Mouse (Mus musculus): Measurements from ENCODE around the gene Gm9887. TPM values are rescaled to one million over a fixed set of nuclear protein-coding genes. Genes with fewer than 3 reads are reported as not detected.
"Not testable (repeated sequence)": the region's sequence is repeated elsewhere in the genome, so short reads cannot be mapped to it uniquely, and the experiment has no call there.

The Gm9887 gene
- polyA plus RNA-seq, 1 experiment from 2014 or later, result 0.80 TPM

GRCm38 (mm10) chr12:69365757-69366156, 6.5 kb downstream of the Gm9887 start:
- ATAC-seq, result no peak
- Histone ChIP-seq H3K9ac (no peak overlapping the region), H3K9me3 (replicated peaks) (no peaks in the 10 kb centered on the region), H3K36me3 (ENCODE audit: poor library complexity, severe bottlenecking) (no peaks in the 10 kb centered on the region), H3K27me3 (no peaks in the 10 kb centered on the region), H3K4me3 (no peak overlapping the region), H3K27ac (no peak overlapping the region), H3K4me1 (peaks cover 11% of the 10 kb centered on the region), H3K4me2 (no peak overlapping the region)
- WGBS, result 84% methylated on average over 7 of the region's 7 CpGs

- H3K36me3 ChIP-seq (ENCODE audit: poor library complexity, severe bottlenecking), result no peaks in the 10 kb centered on the region
- peaks cover 11% of the 10 kb centered on the region for H3K4me1 ChIP-seq
- no peaks in the 10 kb centered on the region for H3K9me3 ChIP-seq (replicated peaks)
- H3K4me3 ChIP-seq, result peak overlapping the region; percentile 47
- H3K27me3 ChIP-seq, result no peaks in the 10 kb centered on the region
- H3K9ac ChIP-seq, result peak overlapping the region; percentile 54
- no peak; the same call in 1 of the 2 replicates for ATAC-seq
- peak overlapping the region; percentile 72 for H3K4me2 ChIP-seq
- H3K27ac ChIP-seq, result peak overlapping the region; percentile 37; the same call in 1 of the 2 replicates
- WGBS, result 4% methylated on average over 32 of the region's 32 CpGs
These were observed 8.1 kb downstream of the Gm9887 start for GRCm38 (mm10) chr12:69363899-69364762.

GRCm38 (mm10) chr12:69363110-69363509, 9.1 kb downstream of the Gm9887 start:
- H3K27me3 ChIP-seq; H3K4me2 ChIP-seq; H3K27ac ChIP-seq; H3K9me3 ChIP-seq (replicated peaks); ATAC-seq; H3K36me3 ChIP-seq (ENCODE audit: poor library complexity, severe bottlenecking); H3K9ac ChIP-seq; H3K4me3 ChIP-seq: not testable (repeated sequence)
- WGBS, result 96% methylated on average over 7 of the region's 7 CpGs
- H3K4me1 ChIP-seq, result peaks cover 11% of the 10 kb centered on the region

GRCm38 (mm10) chr12:69362388-69362787, 9.9 kb downstream of the Gm9887 start:
- WGBS, result 44% methylated on average over 4 of the region's 4 CpGs
- Histone ChIP-seq H3K9ac (no peak overlapping the region), H3K4me2 (peak overlapping the region; percentile 72), H3K4me1 (peaks cover 11% of the 10 kb centered on the region), H3K4me3 (no peak overlapping the region), H3K36me3 (ENCODE audit: poor library complexity, severe bottlenecking) (no peaks in the 10 kb centered on the region), H3K27ac (no peak overlapping the region), H3K9me3 (replicated peaks) (no peaks in the 10 kb centered on the region), H3K27me3 (no peaks in the 10 kb centered on the region)
- ATAC-seq, result no peak

- H3K27ac ChIP-seq, result peak overlapping the region; percentile 89
- no peak for ATAC-seq
- H3K36me3 ChIP-seq (ENCODE audit: poor library complexity, severe bottlenecking), result no peaks in the 10 kb centered on the region
- no peaks in the 10 kb centered on the region for H3K9me3 ChIP-seq (replicated peaks)
- peak overlapping the region; percentile 72 for H3K4me2 ChIP-seq
- H3K4me1 ChIP-seq, result peaks cover 11% of the 10 kb centered on the region
- H3K9ac ChIP-seq, result peak overlapping the region; percentile 67
- no peaks in the 10 kb centered on the region for H3K27me3 ChIP-seq
- peak overlapping the region; percentile 58 for H3K4me3 ChIP-seq
- WGBS, result 4% methylated on average over 10 of the region's 10 CpGs
These were observed 10.3 kb downstream of the Gm9887 start for GRCm38 (mm10) chr12:69361919-69362318.

- Histone ChIP-seq H3K4me1 (peaks cover 12% of the 10 kb centered on the region), H3K4me3 (peak overlapping the region; percentile 58), H3K9ac (peak overlapping the region; percentile 67), H3K27ac (peak overlapping the region; percentile 89), H3K4me2 (peak overlapping the region; percentile 72)
- under 1% methylated on average over 40 of the region's 50 CpGs for WGBS
- H3K9me3 ChIP-seq (replicated peaks); H3K36me3 ChIP-seq (ENCODE audit: poor library complexity, severe bottlenecking); H3K27me3 ChIP-seq: not testable (repeated sequence)
- ATAC-seq, result peak; percentile 96
These were observed 11.0 kb downstream of the Gm9887 start for GRCm38 (mm10) chr12:69360997-69361899.

- 19% methylated on average over 5 of the region's 5 CpGs for WGBS
- no peak overlapping the region for H3K4me2 ChIP-seq
- H3K4me1 ChIP-seq, result peaks cover 17% of the 10 kb centered on the region
- H3K4me3 ChIP-seq, result no peak overlapping the region
- no peaks in the 10 kb centered on the region for H3K36me3 ChIP-seq (ENCODE audit: poor library complexity, severe bottlenecking)
- no peak for ATAC-seq
- no peaks in the 10 kb centered on the region for H3K9me3 ChIP-seq (replicated peaks)
- H3K9ac ChIP-seq, result no peak overlapping the region
- H3K27ac ChIP-seq, result no peak overlapping the region
- no peaks in the 10 kb centered on the region for H3K27me3 ChIP-seq
These were observed 11.6 kb downstream of the Gm9887 start for GRCm38 (mm10) chr12:69360655-69360996.

- no peak overlapping the region for H3K27ac ChIP-seq
- 4% methylated on average over 13 of the region's 13 CpGs for WGBS
- peaks cover 23% of the 10 kb centered on the region for H3K36me3 ChIP-seq (ENCODE audit: poor library complexity, severe bottlenecking)
- peak overlapping the region; percentile 88 for H3K4me2 ChIP-seq
- peak overlapping the region; percentile 82 for H3K9ac ChIP-seq
- H3K4me3 ChIP-seq, result peak overlapping the region; percentile 78
- H3K9me3 ChIP-seq (replicated peaks), result no peaks in the 10 kb centered on the region
- no peak for ATAC-seq
- H3K4me1 ChIP-seq, result peaks cover 16% of the 10 kb centered on the region
- no peaks in the 10 kb centered on the region for H3K27me3 ChIP-seq
These were observed 15.0 kb downstream of the Gm9887 start for GRCm38 (mm10) chr12:69357300-69357646.

GRCm38 (mm10) chr12:69356546-69357299, 15.5 kb downstream of the Gm9887 start, which contains the start of gene Nemf:
TSS of gene Nemf (minus strand) at chr12:69357165.
- H3K9ac ChIP-seq, result peak within 1 kb of the TSS; percentile 82
- H3K36me3 ChIP-seq (ENCODE audit: poor library complexity, severe bottlenecking), result peaks cover 28% of the 10 kb centered on the region
- H3K27ac ChIP-seq, result peak within 1 kb of the TSS; percentile 74
- H3K4me2 ChIP-seq, result peak within 1 kb of the TSS; percentile 88
- peaks cover 11% of the 10 kb centered on the region; the same call in 1 of the 2 replicates for H3K4me1 ChIP-seq
- ATAC-seq, result peak; percentile 59
- under 1% methylated on average over 48 of the region's 50 CpGs for WGBS
- no peaks in the 10 kb centered on the region for H3K9me3 ChIP-seq (replicated peaks)
- no peaks in the 10 kb centered on the region for H3K27me3 ChIP-seq
- peak within 1 kb of the TSS; percentile 78 for H3K4me3 ChIP-seq

GRCm38 (mm10) chr12:69351685-69352084, 20.6 kb downstream of the Gm9887 start:
- Histone ChIP-seq H3K27me3 (no peaks in the 10 kb centered on the region), H3K4me2 (no peak overlapping the region), H3K9ac (no peak overlapping the region), H3K9me3 (replicated peaks) (no peaks in the 10 kb centered on the region), H3K4me3 (no peak overlapping the region), H3K36me3 (ENCODE audit: poor library complexity, severe bottlenecking) (peaks cover 71% of the 10 kb centered on the region), H3K4me1 (peaks cover 11% of the 10 kb centered on the region; the same call in 1 of the 2 replicates), H3K27ac (no peak overlapping the region)
- no peak for ATAC-seq
- 91% methylated on average over 1 of the region's 1 CpGs for WGBS

GRCm38 (mm10) chr12:69349928-69350327, 22.3 kb downstream of the Gm9887 start:
- Histone ChIP-seq H3K9me3 (replicated peaks) (no peaks in the 10 kb centered on the region), H3K4me3 (no peak overlapping the region), H3K36me3 (ENCODE audit: poor library complexity, severe bottlenecking) (peaks cover 79% of the 10 kb centered on the region), H3K4me2 (no peak overlapping the region), H3K4me1 (no peaks in the 10 kb centered on the region), H3K27ac (no peak overlapping the region), H3K27me3 (no peaks in the 10 kb centered on the region), H3K9ac (no peak overlapping the region)
- no peak for ATAC-seq
- WGBS, result 78% methylated on average over 2 of the region's 2 CpGs

Measured in forebrain, embryonic 13.5 days (tissue).